Mouse (Mus musculus) MEL (cell line): ENCODE data around the gene Bcan. TPM values are rescaled to one million over a fixed set of nuclear protein-coding genes. Genes with fewer than 3 reads are reported as not detected.

ENCODE experiments used
- DNase-seq: peaks from one replicate; pipeline ENCODE4 v3.0.0; 2011; ENCODE audit warnings: low read depth, low spot score
- H3K27ac ChIP-seq: 2 replicates; pipeline ENCODE4 v1.5.1; 2012; ENCODE audit warnings: low read depth, mild to moderate bottlenecking, control low read depth, low read length, moderate library complexity; ENCODE audit not compliant: control insufficient read depth
- H3K27me3 ChIP-seq, 2 experiments: fragments of 150-350 bp in 1 of 2; sonication (generic) in 1 of 2; 2 replicates each; pipeline ENCODE4 v1.6.1; 2012; ENCODE audit warnings: low read length in 2 of 2, mild to moderate bottlenecking in 2 of 2, improper control_type of control experiment in 1 of 2, moderate library complexity in 1 of 2; ENCODE audit not compliant: insufficient read depth in 2 of 2, control insufficient read depth in 1 of 2
- H3K36me3 ChIP-seq, 2 experiments: 2 replicates each; pipeline ENCODE4 v1.6.1; 2012 to 2014; ENCODE audit warnings: low read length in 2 of 2, improper control_type of control experiment in 1 of 2, inconsistent platforms in 1 of 2, mild to moderate bottlenecking in 1 of 2; ENCODE audit not compliant: insufficient read depth in 2 of 2, control insufficient read depth in 1 of 2
- H3K4me1 ChIP-seq, 2 experiments: fragments of 150-350 bp in 1 of 2; sonication (generic) in 1 of 2; 2 replicates each; pipeline ENCODE4 v1.6.1; 2012; ENCODE audit warnings: low read length in 2 of 2, improper control_type of control experiment in 1 of 2, mild to moderate bottlenecking in 1 of 2; ENCODE audit not compliant: insufficient read depth in 2 of 2, control insufficient read depth in 1 of 2
- H3K4me3 ChIP-seq, 2 experiments: fragments of 150-350 bp in 1 of 2; sonication (generic) in 1 of 2; 2 replicates each; pipeline ENCODE4 v1.5.1; 2012; ENCODE audit warnings: low read depth in 2 of 2, low read length in 2 of 2, mild to moderate bottlenecking in 2 of 2, moderate library complexity in 2 of 2, control low read depth in 1 of 2, improper control_type of control experiment in 1 of 2; ENCODE audit not compliant: control insufficient read depth in 1 of 2, insufficient read depth in 1 of 2
- H3K79me2 ChIP-seq: 2 replicates; pipeline ENCODE4 v1.6.1; 2012; ENCODE audit warnings: mild to moderate bottlenecking, low read length, moderate library complexity; ENCODE audit not compliant: control insufficient read depth, poor library complexity, insufficient read depth
- H3K9ac ChIP-seq: 2 replicates; pipeline ENCODE4 v1.6.1; 2012; ENCODE audit warnings: low read depth, mild to moderate bottlenecking, control low read depth, low read length, moderate library complexity; ENCODE audit not compliant: control insufficient read depth, poor library complexity, severe bottlenecking
- H3K9me3 ChIP-seq: fragments of 150-350 bp; sonication (generic); replicated peaks from 2 replicates; pipeline ENCODE4 v1.6.1; 2012; ENCODE audit warnings: mild to moderate bottlenecking, low read length, improper control_type of control experiment, moderate library complexity; ENCODE audit not compliant: insufficient read depth
- CHD1 ChIP-seq: IDR thresholded peaks from 2 replicates; pipeline ENCODE4 v1.6.1; 2012; ENCODE audit warnings: low read depth, mild to moderate bottlenecking, inconsistent platforms, low read length, improper control_type of control experiment
- CHD2 ChIP-seq: IDR thresholded peaks from 2 replicates; pipeline ENCODE4 v1.6.1; 2011; ENCODE audit warnings: low read length, improper control_type of control experiment
- ETS1 ChIP-seq: IDR thresholded peaks from 2 replicates; pipeline ENCODE4 v1.6.1; 2012; ENCODE audit warnings: low read depth, mild to moderate bottlenecking, inconsistent platforms, low read length, improper control_type of control experiment, moderate library complexity
- GABPA ChIP-seq: IDR thresholded peaks from 2 replicates; pipeline ENCODE4 v1.6.1; 2012; ENCODE audit warnings: low read depth, mild to moderate bottlenecking, inconsistent platforms, low read length, improper control_type of control experiment, moderate library complexity
- HCFC1 ChIP-seq: IDR thresholded peaks from 2 replicates; pipeline ENCODE4 v1.6.1; 2012; ENCODE audit warnings: low read depth, mild to moderate bottlenecking, inconsistent platforms, low read length, improper control_type of control experiment, moderate library complexity
- MEF2A ChIP-seq: IDR thresholded peaks from 2 replicates; pipeline ENCODE4 v1.6.1; 2014; ENCODE audit warnings: low read depth, mild to moderate bottlenecking, inconsistent platforms, low read length, improper control_type of control experiment; ENCODE audit not compliant: poor library complexity, insufficient replicate concordance, severe bottlenecking; ENCODE audit errors: extremely low read depth
- MYB ChIP-seq: IDR thresholded peaks from 2 replicates; pipeline ENCODE4 v1.6.1; 2011; ENCODE audit warnings: mild to moderate bottlenecking, low read depth, low read length, improper control_type of control experiment
- RAD21 ChIP-seq: IDR thresholded peaks from 2 replicates; pipeline ENCODE4 v1.6.1; 2011; ENCODE audit warnings: mild to moderate bottlenecking, low read depth, low read length, improper control_type of control experiment
- TBP ChIP-seq: IDR thresholded peaks from 2 replicates; pipeline ENCODE4 v1.8.0; 2011; ENCODE audit warnings: low read depth, low read length, improper control_type of control experiment
- TCF12 ChIP-seq: IDR thresholded peaks from 2 replicates; pipeline ENCODE4 v1.6.1; 2014; ENCODE audit warnings: low read depth, mild to moderate bottlenecking, inconsistent platforms, low read length, improper control_type of control experiment, moderate library complexity
- UBTF ChIP-seq: IDR thresholded peaks from 2 replicates; pipeline ENCODE4 v1.6.1; 2012; ENCODE audit warnings: low read depth, mild to moderate bottlenecking, inconsistent platforms, low read length, improper control_type of control experiment, moderate library complexity, borderline replicate concordance; ENCODE audit not compliant: insufficient read depth
- USF1 ChIP-seq: IDR thresholded peaks from 2 replicates; pipeline ENCODE4 v1.6.1; 2014; ENCODE audit warnings: low read depth, mild to moderate bottlenecking, inconsistent platforms, low read length, improper control_type of control experiment, moderate library complexity
- ZC3H11A ChIP-seq: IDR thresholded peaks from 2 replicates; pipeline ENCODE4 v1.6.1; 2012; ENCODE audit warnings: low read depth, mild to moderate bottlenecking, inconsistent platforms, low read length, improper control_type of control experiment
- polyA plus RNA-seq, 2 experiments: library from polyadenylated mRNA; stranded (reverse) in 1 of 2; unstranded in 1 of 2; fragments of >175 nt in 1 of 2; fragments of >200 nt in 1 of 2; gene quantifications; 2 replicates each; pipeline versions ENCODE4 v1.2.1 to v1.2.4; 2012; ENCODE audit warnings: low replicate concordance in 2 of 2, low read depth in 1 of 2; ENCODE audit not compliant: insufficient read length in 2 of 2, insufficient read depth in 1 of 2, missing spikeins in 1 of 2
- total RNA-seq: library from RNA; depleted of rRNA; stranded (reverse); fragments of 300-350 nt; gene quantifications from 2 replicates; pipeline ENCODE4 v1.2.3, GENCODE M21; 2012

The Bcan gene
- total and polyA plus RNA-seq, 3 experiments: not detected

- H3K27me3 ChIP-seq: peaks cover 15% of the 10 kb centered on the region in 2 experiments
- TF ChIP-seq USF1: no peak
- no peak for TF ChIP-seq MEF2A
- no peak for TF ChIP-seq TCF12
- no peak for TF ChIP-seq HCFC1
- no peak for TF ChIP-seq RAD21
- no peak for TF ChIP-seq CHD2
- no peak for TF ChIP-seq MYB
- TF ChIP-seq, all 39 proteins: peak for 0
- no peaks in the 10 kb centered on the region for H3K9me3 ChIP-seq
Observed at GRCm38 (mm10) chr3:87979493-87979892, 20.5 kb downstream of the Bcan start.

GRCm38 (mm10) chr3:87974381-87974987, 25.5 kb downstream of the Bcan start:
- Histone ChIP-seq H3K27me3 (peaks cover 11 to 15% of the 10 kb centered on the region in 2 experiments), H3K9me3 (no peaks in the 10 kb centered on the region), H3K9ac (no peak overlapping the region), H3K79me2 (no peaks in the 10 kb centered on the region; the same call in 1 of the 2 replicates), H3K4me3 (no peak overlapping the region), H3K36me3 (no peaks in the 10 kb centered on the region), H3K4me1 (no peaks in the 10 kb centered on the region), H3K27ac (no peak overlapping the region)
- DNase-seq: no peak
- TF ChIP-seq TBP: no peak
- no peak for TF ChIP-seq ZC3H11A
- TF ChIP-seq HCFC1: no peak
- no peak for TF ChIP-seq CHD1
- TF ChIP-seq GABPA: no peak
- TF ChIP-seq UBTF: no peak
- TF ChIP-seq ETS1: no peak
- TF ChIP-seq, all 39 proteins: peak for 0

More at GRCm38 (mm10) chr3:87979493-87979892, 20.5 kb downstream of the Bcan start:
- Histone ChIP-seq H3K79me2 (no peaks in the 10 kb centered on the region), H3K4me3 (no peak overlapping the region), H3K27ac (no peak overlapping the region), H3K36me3 (no peaks in the 10 kb centered on the region), H3K4me1 (no peaks in the 10 kb centered on the region), H3K9ac (no peak overlapping the region)
- no peak for DNase-seq
